Mouse (Mus musculus) lung, adult 2 months (tissue): ENCODE measurements around the gene Olfr798.

Source experiments
- CTCF ChIP-seq: fragments of 200-500 bp; IDR thresholded peaks from 2 replicates; pipeline ENCODE4 v1.5.1; 2011; ENCODE audit warnings: mild to moderate bottlenecking, low read length, control low read depth; ENCODE audit not compliant: insufficient read depth
- POLR2A ChIP-seq: fragments of 200-500 bp; IDR thresholded peaks from 2 replicates; pipeline ENCODE4 v1.6.1; 2011; ENCODE audit warnings: low read depth, mild to moderate bottlenecking, control low read depth, low read length, borderline replicate concordance; ENCODE audit errors: extremely low read depth

DNA sequence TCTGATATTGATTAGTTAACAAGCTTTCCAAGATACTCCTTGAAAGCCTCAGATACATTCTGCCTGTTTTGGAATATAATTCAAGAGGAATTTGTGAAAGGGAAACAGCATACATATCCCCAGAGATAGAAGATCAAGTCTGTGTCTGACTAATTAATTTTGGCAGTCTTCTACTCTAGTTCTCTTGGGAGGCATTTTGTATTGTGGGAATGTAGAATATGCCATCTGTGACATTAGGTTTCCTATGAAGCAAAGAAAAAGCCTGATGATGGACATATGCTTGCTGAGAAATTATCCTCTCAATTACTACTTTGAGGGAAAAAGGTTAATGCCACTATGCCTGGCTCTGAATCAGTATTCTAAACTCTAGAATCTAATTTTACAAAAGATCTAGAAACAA lies 4.5 kb downstream of the Olfr798 start:
- TF ChIP-seq CTCF, result no peak
- TF ChIP-seq POLR2A, result no peak
